Mouse (Mus musculus): ENCODE data around the gene Ksr1. TPM values are rescaled to one million over a fixed set of nuclear protein-coding genes. Genes with fewer than 3 reads are reported as not detected.

Ksr1 gene
- polyA plus RNA-seq, 1 experiment from 2014 or later: 3.8 TPM

Other genes with a start within 250 kb of the Ksr1 start
- 2.1 and 2.7 TPM in 2 replicates for gene Nos2, start 225.6 kb downstream of the Ksr1 start, polyA plus RNA-seq (2015; fragmentation: Nextera tagmentation; extraction: Ambion mirVana)
- gene Lgals9, start 161.5 kb downstream of the Ksr1 start, polyA plus RNA-seq (2015; fragmentation: Nextera tagmentation; extraction: Ambion mirVana): 52.5 and 59.5 TPM in 2 replicates
- gene Wsb1, start 108.3 kb upstream of the Ksr1 start, polyA plus RNA-seq (2015; fragmentation: Nextera tagmentation; extraction: Ambion mirVana): 366 and 377 TPM in 2 replicates
- gene Gm9964, start 150.5 kb upstream of the Ksr1 start, polyA plus RNA-seq (2015; fragmentation: Nextera tagmentation; extraction: Ambion mirVana): not detected in 2 replicates
- gene Nf1, start 193.3 kb upstream of the Ksr1 start, polyA plus RNA-seq (2015; fragmentation: Nextera tagmentation; extraction: Ambion mirVana): 6.6 and 7.8 TPM in 2 replicates